Mouse (Mus musculus): ENCODE results near the gene Zfp612. TPM values are rescaled to one million over a fixed set of nuclear protein-coding genes. Genes with fewer than 3 reads are reported as not detected.
A peak's percentile ranks its signal among the peaks of the same experiment; 100 is the strongest.

The Zfp612 gene
- polyA plus RNA-seq, 1 experiment from 2014 or later: 11.7 TPM

DNA sequence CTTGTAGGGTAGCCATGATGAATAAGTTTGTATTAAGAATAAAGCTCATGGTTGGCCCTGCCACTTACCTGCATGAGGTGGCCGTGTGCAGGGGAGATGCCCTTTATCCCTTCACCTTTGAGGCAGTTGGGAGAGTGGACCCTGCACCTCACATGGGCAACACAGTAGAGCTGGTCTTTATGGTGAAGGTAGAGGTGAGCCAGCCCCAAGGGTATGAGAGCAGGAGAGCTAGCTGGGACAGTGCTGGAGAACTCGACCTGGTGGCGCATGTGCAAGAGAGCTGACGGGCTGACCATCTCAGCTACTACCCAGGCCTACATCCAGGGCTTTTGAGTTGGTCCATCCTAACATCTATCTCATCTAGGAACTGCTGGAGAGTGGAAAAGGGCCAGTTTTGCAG is 13.9 kb upstream of the Zfp612 start:
- no peak for ATAC-seq (ENCODE audit: insufficient number of reproducible peaks, insufficient read depth, low FRiP score, low TSS enrichment, low read depth)
- Histone ChIP-seq H3K9me3 (no peaks in the 10 kb centered on the region), H3K4me1 (no peaks in the 10 kb centered on the region), H3K4me2 (no peak overlapping the region), H3K4me3 (no peak overlapping the region), H3K36me3 (no peaks in the 10 kb centered on the region), H3K27me3 (no peaks in the 10 kb centered on the region), H3K27ac (no peak overlapping the region), H3K9ac (no peak overlapping the region)
- WGBS: 89% methylated on average over 4 of the region's 4 CpGs

GRCm38 (mm10) chr8:110069706-110070105 is 9.8 kb upstream of the Zfp612 start:
- 86% methylated on average over 4 of the region's 4 CpGs for WGBS

DNA sequence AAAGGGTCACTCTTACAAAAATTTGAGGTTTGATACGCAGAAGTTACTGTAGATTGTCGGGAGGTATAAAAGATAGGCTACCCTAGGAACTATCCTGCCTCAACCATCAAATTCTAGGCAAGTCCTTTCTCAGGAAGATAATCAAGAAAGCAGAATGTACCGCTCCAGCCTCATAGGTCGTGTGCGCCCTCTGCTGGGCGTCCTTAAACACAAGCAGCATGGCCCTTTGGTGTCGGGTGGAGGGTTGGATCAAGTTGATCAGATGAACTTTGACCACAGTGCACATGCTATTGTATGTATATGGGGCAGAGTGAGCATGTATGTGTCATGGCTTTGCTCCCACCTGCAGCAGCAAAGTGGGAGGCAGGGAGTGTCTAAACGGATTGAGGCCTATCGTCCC is 7.9 kb upstream of the Zfp612 start:
- no peak for ATAC-seq (ENCODE audit: insufficient number of reproducible peaks, insufficient read depth, low FRiP score, low TSS enrichment, low read depth)
- H3K36me3 ChIP-seq: no peaks in the 10 kb centered on the region
- WGBS: 13% methylated on average over 9 of the region's 9 CpGs
- H3K4me1 ChIP-seq: no peaks in the 10 kb centered on the region
- no peak overlapping the region for H3K9ac ChIP-seq
- no peak overlapping the region for H3K4me3 ChIP-seq
- H3K27ac ChIP-seq: no peak overlapping the region
- H3K27me3 ChIP-seq: 0 out of 2 replicates have a peak, but pooled peaks cover 1% of the 10 kb centered on the region
- no peak overlapping the region for H3K4me2 ChIP-seq
- H3K9me3 ChIP-seq: no peaks in the 10 kb centered on the region

More at GRCm38 (mm10) chr8:110069706-110070105, 9.8 kb upstream of the Zfp612 start:
- H3K9me3 ChIP-seq: no peaks in the 10 kb centered on the region
- no peaks in the 10 kb centered on the region for H3K27me3 ChIP-seq
- H3K27ac ChIP-seq: no peak overlapping the region
- no peak for ATAC-seq (ENCODE audit: insufficient number of reproducible peaks, insufficient read depth, low FRiP score, low TSS enrichment, low read depth)
- no peaks in the 10 kb centered on the region for H3K36me3 ChIP-seq
- H3K4me3 ChIP-seq: no peak overlapping the region
- no peak overlapping the region for H3K4me2 ChIP-seq
- no peak overlapping the region for H3K9ac ChIP-seq
- no peaks in the 10 kb centered on the region for H3K4me1 ChIP-seq

GRCm38 (mm10) chr8:110074496-110074895 is 5.0 kb upstream of the Zfp612 start:
- WGBS: 81% methylated on average over 8 of the region's 8 CpGs
- no peak for ATAC-seq (ENCODE audit: insufficient number of reproducible peaks, insufficient read depth, low FRiP score, low TSS enrichment, low read depth)
- no peak overlapping the region for H3K4me2 ChIP-seq
- no peak overlapping the region for H3K4me3 ChIP-seq
- no peaks in the 10 kb centered on the region for H3K9me3 ChIP-seq
- no peak overlapping the region for H3K27ac ChIP-seq
- 0 out of 2 replicates have a peak, but pooled peaks cover 3% of the 10 kb centered on the region for H3K27me3 ChIP-seq
- no peak overlapping the region for H3K9ac ChIP-seq
- no peaks in the 10 kb centered on the region for H3K36me3 ChIP-seq
- no peaks in the 10 kb centered on the region for H3K4me1 ChIP-seq

GRCm38 (mm10) chr8:110082416-110083105 is 3.0 kb downstream of the Zfp612 start:
- Histone ChIP-seq H3K4me3 (no peak overlapping the region), H3K4me1 (peaks cover 5% of the 10 kb centered on the region; the same call in 1 of the 2 replicates), H3K36me3 (peaks cover 43% of the 10 kb centered on the region), H3K9ac (no peak overlapping the region), H3K27me3 (no peaks in the 10 kb centered on the region), H3K4me2 (no peak overlapping the region), H3K9me3 (0 out of 2 replicates have a peak, but pooled peaks cover 6% of the 10 kb centered on the region), H3K27ac (no peak overlapping the region)
- ATAC-seq (ENCODE audit: insufficient number of reproducible peaks, insufficient read depth, low FRiP score, low TSS enrichment, low read depth): no peak
- WGBS: 76% methylated on average over 11 of the region's 11 CpGs

GRCm38 (mm10) chr8:110091869-110092268 is 12.3 kb downstream of the Zfp612 start:
- Histone ChIP-seq H3K4me1 (no peaks in the 10 kb centered on the region), H3K9me3 (peaks cover 9% of the 10 kb centered on the region), H3K27me3 (no peaks in the 10 kb centered on the region), H3K9ac (no peak overlapping the region), H3K27ac (no peak overlapping the region), H3K4me2 (no peak overlapping the region), H3K36me3 (peaks cover 29% of the 10 kb centered on the region), H3K4me3 (no peak overlapping the region)
- no peak for ATAC-seq (ENCODE audit: insufficient number of reproducible peaks, insufficient read depth, low FRiP score, low TSS enrichment, low read depth)
- WGBS: 65% methylated on average over 1 of the region's 1 CpGs

DNA sequence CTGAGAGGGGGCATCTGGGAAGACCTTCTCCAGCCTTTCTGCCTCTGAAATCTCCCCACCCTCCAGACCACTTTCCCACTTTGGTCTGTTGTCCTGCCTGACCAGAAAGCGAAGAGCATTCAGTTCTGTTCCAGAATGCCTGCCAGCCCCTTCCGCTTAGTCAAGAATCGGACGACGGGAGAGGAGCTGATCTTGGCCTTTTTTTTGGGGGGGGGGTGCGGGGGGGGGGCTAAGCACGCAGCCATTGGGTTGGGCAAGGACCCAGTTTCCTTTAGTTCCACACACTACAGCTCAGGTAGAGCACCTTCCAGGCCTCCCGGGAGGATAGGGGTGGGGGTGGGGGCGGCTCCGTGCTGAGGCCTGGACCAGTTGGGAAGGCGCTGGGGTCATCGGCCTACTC is 21.4 kb downstream of the Zfp612 start, which contains the start of gene Gm21964:
Gm21964 (plus strand) TSS at position 301 of the 400 bp plus-strand sequence.
- WGBS: 83% methylated on average over 12 of the region's 12 CpGs
- Histone ChIP-seq H3K4me1 (no peaks in the 10 kb centered on the region), H3K4me2 (no peak within 1 kb of the TSS), H3K9me3 (no peaks in the 10 kb centered on the region), H3K27ac (no peak within 1 kb of the TSS), H3K4me3 (no peak within 1 kb of the TSS), H3K27me3 (no peaks in the 10 kb centered on the region), H3K36me3 (no peaks in the 10 kb centered on the region), H3K9ac (no peak within 1 kb of the TSS)
- no peak for ATAC-seq (ENCODE audit: insufficient number of reproducible peaks, insufficient read depth, low FRiP score, low TSS enrichment, low read depth)

DNA sequence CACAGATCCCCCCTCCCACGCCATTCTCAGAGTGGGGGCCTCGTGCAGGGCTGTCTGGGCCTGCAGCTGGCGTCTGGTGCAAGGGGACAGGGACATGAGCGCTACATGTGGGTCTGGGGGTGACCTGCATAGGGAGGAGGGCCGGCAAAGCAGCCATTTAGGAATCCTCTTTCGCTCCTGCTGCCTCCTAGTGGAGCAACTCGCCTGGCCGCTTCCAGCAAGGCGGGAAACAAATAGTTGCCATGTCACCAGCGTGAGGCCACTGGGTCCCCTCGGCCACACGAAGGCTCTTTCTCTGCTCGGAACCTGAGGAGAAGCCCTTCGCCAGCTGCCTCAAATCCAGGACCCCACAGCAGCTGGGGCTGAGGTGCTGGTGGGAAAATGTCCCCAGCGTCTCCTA is 22.1 kb downstream of the Zfp612 start:
- Histone ChIP-seq H3K9ac (no peak overlapping the region), H3K27me3 (no peaks in the 10 kb centered on the region), H3K4me1 (no peaks in the 10 kb centered on the region), H3K4me2 (no peak overlapping the region), H3K9me3 (no peaks in the 10 kb centered on the region), H3K36me3 (no peaks in the 10 kb centered on the region), H3K4me3 (no peak overlapping the region), H3K27ac (no peak overlapping the region)
- ATAC-seq (ENCODE audit: insufficient number of reproducible peaks, insufficient read depth, low FRiP score, low TSS enrichment, low read depth): 0 out of 2 replicates have a peak, but pooled peaks have one; percentile 17
- WGBS: 85% methylated on average over 15 of the region's 15 CpGs

DNA sequence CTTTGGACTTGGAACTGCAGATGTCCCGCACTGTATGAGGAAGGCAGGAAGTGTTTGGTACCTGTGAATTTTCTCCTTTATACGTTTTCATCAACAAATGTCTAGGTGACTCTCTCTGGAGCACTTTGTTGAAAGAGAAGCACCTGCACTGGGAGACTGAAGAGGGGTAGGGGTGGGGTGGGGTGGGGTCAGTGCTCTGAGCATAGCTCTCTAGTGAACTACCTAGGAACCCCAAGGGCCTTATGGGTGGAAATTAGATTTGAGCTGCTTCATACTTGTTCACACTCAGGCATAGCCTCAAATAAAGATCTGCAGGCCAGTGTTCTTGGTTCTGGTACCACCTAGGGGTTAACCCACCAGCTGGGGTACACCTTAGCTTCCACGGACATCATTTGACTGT is 23.1 kb downstream of the Zfp612 start, which contains the start of gene Gm17720:
Gm17720 (minus strand) TSS at position 101 of the 400 bp plus-strand sequence.
- H3K4me2 ChIP-seq: no peak within 1 kb of the TSS
- no peak for ATAC-seq (ENCODE audit: insufficient number of reproducible peaks, insufficient read depth, low FRiP score, low TSS enrichment, low read depth)
- no peak within 1 kb of the TSS for H3K4me3 ChIP-seq
- no peak within 1 kb of the TSS for H3K27ac ChIP-seq
- no peaks in the 10 kb centered on the region for H3K4me1 ChIP-seq
- H3K36me3 ChIP-seq: no peaks in the 10 kb centered on the region
- no peaks in the 10 kb centered on the region for H3K9me3 ChIP-seq
- 86% methylated on average over 3 of the region's 3 CpGs for WGBS
- no peaks in the 10 kb centered on the region for H3K27me3 ChIP-seq
- H3K9ac ChIP-seq: no peak within 1 kb of the TSS

- H3K4me1 ChIP-seq: no peaks in the 10 kb centered on the region
- 48% methylated on average over 6 of the region's 6 CpGs for WGBS
- H3K9me3 ChIP-seq: no peaks in the 10 kb centered on the region
- no peak for ATAC-seq (ENCODE audit: insufficient number of reproducible peaks, insufficient read depth, low FRiP score, low TSS enrichment, low read depth)
- no peak overlapping the region for H3K27ac ChIP-seq
- H3K9ac ChIP-seq: no peak overlapping the region
- no peak overlapping the region for H3K4me2 ChIP-seq
- H3K36me3 ChIP-seq: no peaks in the 10 kb centered on the region
- peaks cover 6% of the 10 kb centered on the region; the same call in 1 of the 2 replicates for H3K27me3 ChIP-seq
- no peak overlapping the region for H3K4me3 ChIP-seq
Measured at GRCm38 (mm10) chr8:110119715-110120114, 40.2 kb downstream of the Zfp612 start.

- Histone ChIP-seq H3K27ac (no peak overlapping the region), H3K36me3 (no peaks in the 10 kb centered on the region), H3K27me3 (no peaks in the 10 kb centered on the region), H3K9me3 (no peaks in the 10 kb centered on the region), H3K4me3 (no peak overlapping the region), H3K4me1 (no peaks in the 10 kb centered on the region), H3K4me2 (no peak overlapping the region), H3K9ac (no peak overlapping the region)
- WGBS: 20% methylated on average over 13 of the region's 13 CpGs
- ATAC-seq (ENCODE audit: insufficient number of reproducible peaks, insufficient read depth, low FRiP score, low TSS enrichment, low read depth): no peak
Measured at GRCm38 (mm10) chr8:110130537-110130936, 51.0 kb downstream of the Zfp612 start.

DNA sequence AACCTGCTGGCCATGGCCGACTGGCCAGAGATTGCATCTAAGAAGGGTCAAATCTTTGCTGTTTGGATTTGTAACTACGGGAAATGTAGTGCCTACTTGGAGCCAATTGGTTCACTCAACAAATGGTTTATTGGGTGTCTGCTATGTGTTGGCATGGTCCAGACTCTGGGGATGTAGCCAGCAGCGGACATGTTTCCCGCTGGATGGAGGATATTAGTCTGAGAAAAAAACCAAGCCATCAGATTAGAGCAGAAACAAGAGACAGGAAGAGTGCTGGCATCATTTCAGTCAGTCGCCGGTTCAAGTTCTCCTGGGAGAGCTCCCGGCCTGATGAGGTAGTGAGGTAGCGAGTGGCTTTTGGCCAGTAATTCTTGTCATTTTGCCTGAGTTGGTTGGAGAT is 54.7 kb downstream of the Zfp612 start:
- H3K4me3 ChIP-seq: no peak overlapping the region
- H3K4me2 ChIP-seq: no peak overlapping the region

More for the DNA sequence above, 54.7 kb downstream of the Zfp612 start:
- no peak for ATAC-seq (ENCODE audit: insufficient number of reproducible peaks, insufficient read depth, low FRiP score, low TSS enrichment, low read depth)
- Histone ChIP-seq H3K9me3 (no peaks in the 10 kb centered on the region), H3K27ac (no peak overlapping the region), H3K36me3 (no peaks in the 10 kb centered on the region), H3K9ac (no peak overlapping the region), H3K4me1 (no peaks in the 10 kb centered on the region), H3K27me3 (no peaks in the 10 kb centered on the region)
- WGBS: 87% methylated on average over 8 of the region's 8 CpGs
